Mouse (Mus musculus) heart, postnatal 0 days (tissue): Measurements from ENCODE around the gene Gm28308.

ENCODE experiments used
- CTCF ChIP-seq: IDR thresholded peaks from 2 replicates; pipeline ENCODE4 v1.5.1; 2016; ENCODE audit warnings: antibody characterized with exemption, control low read depth, low read depth
- EP300 ChIP-seq: IDR thresholded peaks from 2 replicates; pipeline ENCODE4 v1.6.1; 2016; ENCODE audit warnings: antibody characterized with exemption, low read depth

DNA sequence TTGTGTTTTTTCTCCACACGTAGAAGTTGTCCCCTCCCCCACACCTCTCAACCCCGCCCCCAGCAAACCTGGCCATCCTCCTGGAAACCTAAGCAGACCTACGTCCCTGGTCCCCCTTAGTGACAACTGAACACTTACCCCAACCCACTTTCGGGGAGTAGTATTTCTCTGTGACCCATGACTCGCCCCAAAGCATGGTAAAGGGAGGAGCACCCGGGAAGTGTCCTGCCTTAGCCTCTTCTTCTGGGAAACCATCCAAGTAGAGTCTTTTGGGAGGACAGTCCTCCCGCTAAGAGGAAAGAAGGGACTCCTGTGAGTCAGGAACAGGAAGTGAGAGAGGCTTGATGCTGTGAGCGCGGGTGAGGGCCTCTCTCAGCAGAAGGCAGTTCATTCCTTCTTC, 53.2 kb downstream of the Gm28308 start:
- TF ChIP-seq EP300 (no peak), CTCF (no peak)
